Comparison of ENCODE assay signal across 1 mouse cellular context in genomic region chr11:116843261-116844233, GRCm38 (mm10).
TF ChIP-seq lines count a peak whose summit lies in the region.

Gene Mettl23 (plus strand): TSS chr11:116843278.
Gene Jmjd6 (minus strand): TSS chr11:116843449.

TF ChIP-seq in myocyte, 11 proteins besides CTCF, POLR2A, EP300 and RAD21 (continued from another document):
- TF ChIP-seq MYOG (IDR thresholded peaks at IDR 0.05; ENCODE audit: control insufficient read depth in 1 of 3, insufficient read depth in 1 of 3, insufficient read length in 2 of 3, low read depth in 2 of 3) (peak in 1 of 3 experiments; percentile 17), POLR2AphosphoS2 (IDR thresholded peaks at IDR 0.05; ENCODE audit: insufficient read length, low read depth) (peak; percentile 85)
TF ChIP-seq in myocyte: peak in this region for 5.
